Mouse (Mus musculus): ENCODE data around the gene Wasf2.
A peak's percentile ranks its signal among the peaks of the same experiment; 100 is the strongest.

The Wasf2 gene

GRCm38 (mm10) chr4:133204379-133204778 is 74.1 kb downstream of the Wasf2 start:
- no peak for DNase-seq

GRCm38 (mm10) chr4:133209366-133209765 is 79.1 kb downstream of the Wasf2 start:
- peak; percentile 76 to 80 for DNase-seq

DNA sequence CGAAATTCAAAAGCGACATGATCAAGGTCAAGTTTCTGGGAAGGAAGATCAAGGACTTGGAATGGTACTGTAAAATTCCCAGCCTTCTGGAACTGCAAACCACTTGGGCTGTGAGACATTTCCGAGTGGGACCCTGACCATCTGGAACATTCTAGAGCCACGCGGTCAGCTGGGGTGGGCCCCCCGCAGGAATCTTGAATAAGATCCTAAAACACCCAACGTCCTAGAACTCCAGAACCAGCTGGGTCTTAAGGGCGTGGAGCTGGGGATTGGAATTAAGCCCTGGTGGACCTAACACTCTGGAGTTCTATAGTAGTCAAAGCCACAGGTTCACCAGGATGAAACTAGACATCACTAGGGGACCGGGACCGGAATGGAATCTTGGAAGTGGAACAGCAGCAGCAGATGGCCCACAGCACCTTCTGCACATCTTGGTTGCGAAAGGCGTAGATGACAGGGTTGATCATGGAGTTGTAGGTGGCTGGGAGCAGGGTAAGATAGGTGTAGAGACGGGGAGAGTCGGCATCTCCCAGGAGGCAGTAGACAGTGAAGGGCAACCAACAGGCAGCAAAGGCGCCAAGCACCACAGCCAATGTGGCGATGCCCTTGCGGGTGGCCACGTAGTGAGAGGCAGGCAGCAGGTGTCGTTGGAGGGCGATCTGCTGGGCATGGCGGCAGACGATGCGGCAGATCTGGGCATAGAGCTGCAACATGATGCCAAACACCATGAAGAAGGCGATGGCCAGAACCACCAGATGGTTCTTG is 79.9 kb downstream of the Wasf2 start:
- peak in 1 of 2 experiments; percentile 56 for DNase-seq

DNA sequence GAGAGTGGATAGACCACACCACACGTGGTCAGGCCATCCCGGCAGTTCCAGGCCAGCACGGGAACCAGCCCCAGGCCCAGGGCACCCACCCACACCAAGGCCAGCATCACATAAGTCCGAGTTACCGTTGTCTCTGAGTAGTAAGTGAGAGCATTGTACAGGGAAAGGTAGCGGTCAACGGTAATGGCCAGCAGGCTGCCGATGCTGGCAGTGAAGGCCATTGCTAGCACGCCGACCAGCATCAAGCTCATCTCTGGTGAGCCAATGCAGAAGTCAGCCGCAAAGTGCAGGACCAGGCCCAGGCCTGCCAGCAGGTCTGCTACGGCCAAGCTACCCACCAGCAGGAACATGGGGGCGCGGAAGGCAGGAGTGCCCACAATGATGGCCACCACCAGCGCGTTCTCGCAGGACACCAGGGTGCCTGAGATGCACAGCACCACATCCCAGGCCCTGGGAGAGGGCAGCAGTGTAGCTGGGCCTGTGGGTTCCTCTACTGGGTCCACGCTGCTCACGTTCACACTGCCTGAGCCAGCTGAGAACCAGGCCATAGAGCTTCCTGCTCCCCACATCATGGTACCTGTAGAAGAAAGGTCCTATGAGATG is 80.6 kb downstream of the Wasf2 start:
- peak; percentile 46 to 52 for DNase-seq

DNA sequence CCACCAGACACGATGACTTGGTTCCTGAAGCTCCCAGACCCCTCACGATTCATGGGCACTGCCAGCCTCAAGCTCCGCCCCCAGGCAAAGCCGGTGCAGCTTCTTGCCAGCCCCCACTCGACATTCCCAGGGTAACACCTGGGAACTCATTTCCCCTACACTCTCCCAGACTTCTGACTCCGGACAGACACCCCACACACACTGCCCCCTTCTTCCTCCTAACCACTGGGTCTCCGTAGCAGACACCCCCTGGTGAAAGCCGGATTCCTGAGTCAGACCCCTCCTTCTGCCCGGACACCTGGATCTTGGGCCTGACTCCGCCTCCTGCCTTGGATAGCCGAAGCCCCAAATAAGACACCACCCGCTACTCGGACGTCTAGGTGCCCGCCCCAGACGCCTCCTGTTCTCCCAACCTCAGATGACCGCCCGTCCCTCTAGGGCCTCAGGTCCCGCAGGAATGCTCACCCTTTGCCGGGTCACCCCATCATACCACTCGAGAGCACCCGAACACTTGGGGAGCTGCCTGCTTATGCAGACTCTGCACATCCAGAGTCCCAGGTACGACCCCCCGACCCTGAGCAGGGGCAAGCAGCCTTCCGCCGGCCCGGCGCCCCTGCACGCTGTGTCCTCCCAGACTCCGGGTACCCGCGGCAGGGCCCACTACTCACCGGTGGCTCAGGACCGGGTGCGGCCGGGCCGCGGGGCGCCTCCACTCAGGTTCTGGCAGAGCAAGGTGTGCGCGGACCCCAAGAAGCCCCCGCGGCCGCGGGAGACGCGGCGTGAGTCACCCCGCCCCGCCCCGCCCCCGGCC is 81.7 kb downstream of the Wasf2 start, which contains the start of the genes Cd164l2 and Gpr3:
Cd164l2 (plus strand) TSS at position 381 of the 811 bp plus-strand sequence.
Gpr3 (minus strand) TSS at position 786 of the 811 bp plus-strand sequence.
- DNase-seq: peak; percentile 29 to 48

GRCm38 (mm10) chr4:133212562-133213267 is 82.4 kb downstream of the Wasf2 start:
- peak; percentile 86 to 92 for DNase-seq

GRCm38 (mm10) chr4:133213268-133213590 is 82.9 kb downstream of the Wasf2 start:
- peak; percentile 44 to 65 for DNase-seq

DNA sequence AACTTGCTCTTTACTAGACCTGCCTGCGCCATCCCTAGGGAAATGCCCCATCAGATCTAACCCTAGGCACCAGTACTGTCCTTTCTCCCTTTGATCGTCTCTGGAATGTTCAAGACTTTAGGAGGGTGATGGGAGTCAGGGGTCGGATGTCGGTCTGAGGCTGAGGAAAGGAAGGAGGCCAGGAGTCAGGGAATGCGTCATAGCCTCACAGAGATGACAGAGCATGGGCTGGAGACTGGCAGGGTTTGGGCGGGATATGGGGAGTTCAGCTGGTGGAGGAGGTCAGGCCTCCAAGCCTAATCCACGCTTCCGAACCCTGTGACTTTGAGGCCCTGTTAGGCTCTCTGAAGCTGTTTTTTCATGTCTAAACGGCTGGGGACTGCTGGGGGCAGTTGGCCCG is 83.4 kb downstream of the Wasf2 start:
- DNase-seq: no peak

DNA sequence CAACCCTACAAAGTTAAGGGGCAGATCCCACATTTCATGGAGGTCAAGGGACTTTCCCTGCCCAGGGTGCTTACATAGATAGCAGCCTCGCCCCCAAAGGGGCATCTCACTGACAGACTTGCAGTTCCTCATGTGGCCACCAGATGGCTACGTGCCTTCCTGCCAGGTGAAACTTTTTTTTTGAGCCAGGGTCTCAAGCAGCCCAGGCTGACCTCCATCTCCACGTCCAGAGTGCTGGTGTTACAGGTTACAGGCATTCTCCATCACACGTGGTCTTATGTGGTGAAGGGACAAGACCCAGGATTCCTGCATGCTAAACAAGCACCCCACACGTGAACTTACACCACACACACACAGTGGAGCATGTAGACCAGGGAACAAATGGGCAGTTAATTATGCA is 87.3 kb downstream of the Wasf2 start:
- peak; percentile 74 to 84 for DNase-seq

GRCm38 (mm10) chr4:133218745-133219144 is 88.4 kb downstream of the Wasf2 start:
- no peak for DNase-seq

DNA sequence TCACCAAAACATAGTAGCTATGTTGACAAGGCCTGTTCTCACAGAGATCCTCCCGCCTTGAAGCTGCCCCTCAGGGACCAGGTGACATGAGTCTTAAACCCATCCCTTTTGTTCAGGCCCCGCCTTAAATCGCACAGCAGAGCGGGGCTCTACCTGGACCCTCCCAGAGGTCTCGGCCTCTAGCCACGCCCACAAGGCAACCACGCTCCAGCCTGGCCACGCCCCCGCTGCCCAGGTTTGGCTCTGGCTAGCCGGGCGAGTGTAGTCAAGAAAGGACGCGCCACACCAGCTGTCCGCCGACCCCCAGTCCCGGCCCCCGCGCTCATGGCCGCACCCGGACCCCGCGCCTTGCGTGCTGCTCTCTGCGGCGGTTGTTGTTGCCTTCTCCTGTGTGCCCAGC is 90.4 kb downstream of the Wasf2 start:
- peak in 1 of 2 experiments; percentile 55 for DNase-seq

- DNase-seq: no peak
Observed at GRCm38 (mm10) chr4:133221701-133222100, 91.4 kb downstream of the Wasf2 start.

- DNase-seq: no peak
Observed at GRCm38 (mm10) chr4:133223875-133224274, 93.6 kb downstream of the Wasf2 start.

- DNase-seq: peak in 1 of 2 experiments; percentile 28
Observed at GRCm38 (mm10) chr4:133226073-133226472, 95.8 kb downstream of the Wasf2 start.

- DNase-seq: no peak
Observed at GRCm38 (mm10) chr4:133227636-133228035, 97.3 kb downstream of the Wasf2 start.

GRCm38 (mm10) chr4:133229582-133229981 is 99.3 kb downstream of the Wasf2 start:
- DNase-seq: no peak

DNA sequence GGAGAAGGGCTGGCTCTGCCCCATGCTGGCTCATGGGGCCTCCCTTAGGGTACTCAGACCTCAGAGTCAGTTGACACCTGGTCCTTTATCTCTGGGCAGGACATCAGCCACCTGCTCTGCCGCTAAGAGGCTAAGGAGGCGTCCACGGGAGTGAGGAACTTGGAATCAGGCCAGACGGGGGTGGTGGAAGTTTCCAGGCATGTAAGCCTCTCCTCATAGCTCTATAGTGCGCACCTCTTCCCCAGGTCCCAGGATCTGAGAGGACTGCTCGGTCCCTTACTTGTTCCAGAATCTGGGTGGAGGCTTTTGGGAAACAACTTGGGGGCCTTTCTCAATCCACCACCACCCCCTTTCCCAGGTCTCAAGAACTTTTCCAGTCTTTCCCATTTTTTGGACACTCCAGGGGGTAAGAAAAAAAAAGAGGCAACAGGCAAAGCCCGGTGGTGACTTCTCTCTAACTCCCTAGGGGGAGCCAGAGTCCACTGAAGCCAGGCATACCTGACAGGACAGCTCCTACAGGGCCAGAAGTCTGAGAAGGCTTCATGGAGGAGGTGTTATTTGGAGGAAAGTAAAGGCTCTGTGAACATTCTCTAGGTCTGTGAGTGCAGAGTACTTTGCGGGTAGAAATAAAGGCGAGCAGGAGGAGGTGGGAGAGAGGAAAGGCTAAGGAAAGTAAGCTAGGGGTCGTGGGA is 103.1 kb downstream of the Wasf2 start:
- peak in 1 of 2 experiments; percentile 52 for DNase-seq

DNA sequence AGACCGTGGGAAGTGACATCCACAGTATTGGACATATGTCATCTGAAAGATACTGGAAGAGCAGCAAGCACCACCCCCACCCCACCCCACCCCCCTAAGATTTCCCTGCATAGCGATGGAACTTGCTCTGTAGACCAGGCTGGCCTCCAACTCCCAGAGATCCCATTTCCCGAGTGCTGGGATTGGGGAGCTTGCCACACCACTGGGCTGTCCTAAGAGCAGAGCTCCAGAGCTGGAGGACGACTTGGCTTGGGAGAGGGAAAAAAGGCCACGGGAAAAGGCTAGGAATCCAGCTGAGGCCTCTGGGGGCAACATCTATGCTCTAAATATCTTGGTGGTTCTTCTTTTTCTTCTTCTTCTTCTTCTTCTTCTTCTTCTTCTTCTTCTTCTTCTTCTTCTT is 104.5 kb downstream of the Wasf2 start:
- DNase-seq: no peak

DNA sequence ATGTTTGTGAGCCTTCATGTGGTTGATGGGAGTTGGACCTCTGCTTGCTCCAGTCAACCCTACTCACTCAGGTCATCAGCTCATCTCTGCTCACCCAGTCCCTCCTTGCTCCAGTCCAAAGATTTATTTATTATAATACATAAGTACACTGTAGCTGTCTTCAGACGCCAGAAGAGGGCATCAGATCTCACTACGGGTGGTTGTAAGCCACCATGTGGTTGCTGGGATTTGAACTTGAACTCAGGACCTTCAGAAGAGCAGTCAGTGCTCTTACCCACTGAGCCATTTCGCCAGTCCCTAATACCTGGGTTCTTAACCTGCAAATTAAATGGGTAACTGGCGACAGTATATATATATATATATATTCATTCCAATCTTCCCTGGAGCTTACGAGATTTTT is 105.1 kb downstream of the Wasf2 start:
- no peak for DNase-seq

DNA sequence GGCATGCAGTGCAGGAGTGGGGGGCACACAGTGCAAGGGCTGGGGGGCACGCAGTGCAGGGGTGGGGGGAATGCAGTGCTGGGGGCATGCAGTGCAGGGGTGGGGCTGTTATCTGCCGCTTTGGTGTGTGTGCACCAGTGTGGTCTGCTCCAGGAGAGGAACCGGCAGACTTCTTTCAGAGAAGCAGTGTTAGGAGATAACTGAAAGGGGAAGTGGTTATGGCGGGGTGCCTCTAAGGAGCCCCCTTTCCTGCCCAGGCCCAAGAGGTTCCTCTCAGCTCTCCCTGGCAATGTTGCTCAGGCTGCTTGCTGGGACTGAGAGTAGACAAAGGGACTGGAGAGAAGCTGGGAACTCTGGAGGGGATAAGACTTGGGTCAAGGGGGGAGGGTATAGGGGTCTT is 107.6 kb downstream of the Wasf2 start:
- no peak for DNase-seq

DNA sequence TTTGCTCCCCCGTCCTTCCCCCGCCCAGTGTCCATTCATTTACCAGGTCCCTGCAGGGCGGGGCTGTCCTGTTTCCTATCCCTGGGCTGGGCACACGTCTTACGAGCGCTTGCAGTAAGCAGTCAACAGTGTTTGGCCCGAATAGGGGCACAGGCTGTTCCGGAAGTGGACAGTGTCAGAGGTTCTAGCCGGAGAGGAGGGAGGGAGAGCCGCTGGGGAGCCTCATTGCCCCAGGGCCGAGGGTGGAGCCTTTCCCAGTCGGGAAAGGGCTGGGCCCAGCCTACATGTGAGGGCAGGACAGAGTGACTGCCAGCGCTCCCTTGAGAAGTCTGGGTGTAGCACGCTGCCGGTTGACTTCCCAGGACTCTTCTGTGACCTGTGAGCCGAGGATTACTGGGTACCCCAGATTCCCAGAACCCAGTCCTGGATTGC is 110.2 kb downstream of the Wasf2 start, which contains the start of gene Map3k6:
Map3k6 (plus strand) TSS at position 329 of the 432 bp plus-strand sequence.
- peak in 1 of 2 experiments; percentile 22 for DNase-seq
